Mouse (Mus musculus) midbrain, embryonic 12.5 days (tissue): ENCODE results near the gene Pcmt1. TPM values are rescaled to one million over a fixed set of nuclear protein-coding genes. Genes with fewer than 3 reads are reported as not detected.

Experiments used
- ATAC-seq: fragments of 200-750 bp; cut with Nextera tagmentation; 2 replicates; pipeline ENCODE4 v1.8.0; 2017; ENCODE audit warnings: low read depth, moderate TSS enrichment, moderate library complexity; ENCODE audit not compliant: low FRiP score
- H3K27ac ChIP-seq: fragments of 300-500 bp; sonication (generic); replicated peaks from 2 replicates; pipeline ENCODE4 v1.5.1; 2016; ENCODE audit warnings: mild to moderate bottlenecking
- H3K27me3 ChIP-seq: fragments of 300-500 bp; sonication (generic); 2 replicates; pipeline ENCODE4 v1.6.1; 2016; ENCODE audit warnings: mild to moderate bottlenecking
- H3K36me3 ChIP-seq: fragments of 300-500 bp; sonication (generic); 2 replicates; pipeline ENCODE4 v1.6.1; 2016
- H3K4me1 ChIP-seq: fragments of 300-500 bp; sonication (generic); 2 replicates; pipeline ENCODE4 v1.6.1; 2016
- H3K4me2 ChIP-seq: fragments of 300-500 bp; sonication (generic); replicated peaks from 2 replicates; pipeline ENCODE4 v1.6.1; 2016; ENCODE audit warnings: mild to moderate bottlenecking, moderate library complexity
- H3K4me3 ChIP-seq: fragments of 300-500 bp; sonication (generic); 2 replicates; pipeline ENCODE4 v1.5.1; 2016; ENCODE audit warnings: mild to moderate bottlenecking
- H3K9ac ChIP-seq: fragments of 300-500 bp; sonication (generic); replicated peaks from 2 replicates; pipeline ENCODE4 v1.6.1; 2016; ENCODE audit warnings: mild to moderate bottlenecking, moderate library complexity
- H3K9me3 ChIP-seq: fragments of 300-500 bp; sonication (generic); 2 replicates; pipeline ENCODE4 v1.6.1; 2016; ENCODE audit warnings: mild to moderate bottlenecking
- WGBS: fragments of 180-500 bp; shearing (Covaris S2); methylation state at CpG from one replicate; pipeline ENCODE4 v1.1.7; 2016; 5-methylcytosine and 5-hydroxymethylcytosine counted together
- polyA plus RNA-seq: library from polyadenylated mRNA; unstranded; fragments of >200 nt; fragmentation: Nextera tagmentation; extraction: Ambion mirVana; gene quantifications from 2 replicates; pipeline ENCODE4 v1.2.1, GENCODE M21; 2016

Pcmt1 gene
- polyA plus RNA-seq, 1 experiment from 2014 or later = 144 TPM

GRCm38 (mm10) chr10:7582157-7582890 lies 98.6 kb downstream of the Pcmt1 start:
- Histone ChIP-seq H3K4me1 (no peaks in the 10 kb centered on the region; the same call in 1 of the 2 replicates), H3K36me3 (no peaks in the 10 kb centered on the region), H3K4me2 (no peak overlapping the region), H3K9ac (no peak overlapping the region), H3K27ac (no peak overlapping the region), H3K9me3 (no peaks in the 10 kb centered on the region), H3K4me3 (no peak overlapping the region), H3K27me3 (peaks cover 6% of the 10 kb centered on the region; the same call in 1 of the 2 replicates)
- WGBS = 46% methylated on average over 11 of the region's 11 CpGs
- ATAC-seq = no peak; the same call in 1 of the 2 replicates

GRCm38 (mm10) chr10:7581401-7581800 lies 99.5 kb downstream of the Pcmt1 start:
- Histone ChIP-seq H3K9me3 (no peaks in the 10 kb centered on the region), H3K27me3 (peaks cover 6% of the 10 kb centered on the region; the same call in 1 of the 2 replicates), H3K9ac (no peak overlapping the region), H3K27ac (no peak overlapping the region), H3K4me2 (no peak overlapping the region), H3K4me3 (no peak overlapping the region), H3K4me1 (no peaks in the 10 kb centered on the region; the same call in 1 of the 2 replicates), H3K36me3 (no peaks in the 10 kb centered on the region)
- no peak for ATAC-seq
- 90% methylated on average over 2 of the region's 2 CpGs for WGBS

Other genes with a start within 250 kb of the Pcmt1 start
- gene Ulbp1, start 207.5 kb downstream of the Pcmt1 start, polyA plus RNA-seq = 0.84 and 1.3 TPM in 2 replicates
- gene Lrp11, start 91.3 kb downstream of the Pcmt1 start, polyA plus RNA-seq = 20.9 and 25.8 TPM in 2 replicates
- gene Nup43, start 13.6 kb downstream of the Pcmt1 start, polyA plus RNA-seq = 49.8 and 51.6 TPM in 2 replicates
- gene Lats1, start 78 bp upstream of the Pcmt1 start, polyA plus RNA-seq = 16.0 and 18.2 TPM in 2 replicates
- gene Katna1, start 44.9 kb upstream of the Pcmt1 start, polyA plus RNA-seq = 51.5 and 56.5 TPM in 2 replicates
- 53.8 and 56.9 TPM in 2 replicates for gene Ginm1, start 111.7 kb upstream of the Pcmt1 start, polyA plus RNA-seq
- 49.7 and 50.4 TPM in 2 replicates for gene Ppil4, start 111.8 kb upstream of the Pcmt1 start, polyA plus RNA-seq
- 0.08 and 0.09 TPM in 2 replicates for gene Zc3h12d, start 151.3 kb upstream of the Pcmt1 start, polyA plus RNA-seq